Mouse (Mus musculus) kidney, adult 2 months (tissue): Measurements from ENCODE around the gene D930048N14Rik. TPM values are rescaled to one million over a fixed set of nuclear protein-coding genes. Genes with fewer than 3 reads are reported as not detected.

Experiments
- DNase-seq: peaks from one replicate; pipeline ENCODE4 v3.0.0; 2021
- H3K27ac ChIP-seq: fragments of 200-500 bp; 2 replicates; pipeline ENCODE4 v1.5.1; 2012; ENCODE audit warnings: low read depth, low read length, control low read depth, inconsistent platforms; ENCODE audit not compliant: insufficient read depth
- H3K27me3 ChIP-seq: fragments of 200-500 bp; replicated peaks from 2 replicates; pipeline ENCODE4 v1.6.1; 2012; ENCODE audit warnings: mild to moderate bottlenecking, moderate library complexity, low read length, inconsistent platforms; ENCODE audit not compliant: control insufficient read depth, insufficient read depth
- H3K36me3 ChIP-seq: fragments of 200-500 bp; 2 replicates; pipeline ENCODE4 v1.6.1; 2012; ENCODE audit warnings: mild to moderate bottlenecking, moderate library complexity, low read length, inconsistent platforms; ENCODE audit not compliant: control insufficient read depth, insufficient read depth
- H3K4me1 ChIP-seq: fragments of 200-500 bp; 2 replicates; pipeline ENCODE4 v1.6.1; 2011; ENCODE audit warnings: low read length; ENCODE audit not compliant: control insufficient read depth, insufficient read depth
- H3K4me3 ChIP-seq: fragments of 200-500 bp; 2 replicates; pipeline ENCODE4 v1.5.1; 2011; ENCODE audit warnings: mild to moderate bottlenecking, low read depth, low read length, control low read depth; ENCODE audit not compliant: insufficient read depth
- CTCF ChIP-seq: fragments of 200-500 bp; conservative IDR thresholded peaks from 2 replicates; pipeline ENCODE4 v1.5.1; 2011; ENCODE audit warnings: low read depth, mild to moderate bottlenecking, control low read depth, low read length, moderate library complexity, mixed read lengths; ENCODE audit not compliant: insufficient read depth, insufficient read length
- POLR2A ChIP-seq: fragments of 200-500 bp; IDR thresholded peaks from one replicate; pipeline ENCODE4 v1.6.1; 2011; ENCODE audit warnings: low read depth, low read length, control low read depth
- WGBS: fragments of 180-500 bp; shearing (Covaris S2); methylation state at CpG from one replicate; pipeline ENCODE4 v1.1.7; 2018; 5-methylcytosine and 5-hydroxymethylcytosine counted together
- polyA plus RNA-seq: library from polyadenylated mRNA; depleted of rRNA; stranded (reverse); fragments of >200 nt; gene quantifications from 2 replicates; pipeline ENCODE4 v1.2.3, GENCODE M21; 2012; rRNA removed

Gene D930048N14Rik
- polyA plus RNA-seq, 1 experiment, result 10.7 TPM

- H3K27ac ChIP-seq, result no peak overlapping the region
- WGBS, result 32% methylated on average over 3 of the region's 3 CpGs
- no peaks in the 10 kb centered on the region for H3K27me3 ChIP-seq
- H3K4me3 ChIP-seq, result no peak overlapping the region
- peaks cover 14% of the 10 kb centered on the region for H3K36me3 ChIP-seq
- H3K4me1 ChIP-seq, result no peaks in the 10 kb centered on the region
- no peak for DNase-seq
- no peak for TF ChIP-seq POLR2A
- no peak for TF ChIP-seq CTCF
These were observed 52.1 kb downstream of the D930048N14Rik start for GRCm38 (mm10) chr11:51702831-51703230.

GRCm38 (mm10) chr11:51703379-51703998 is 52.7 kb downstream of the D930048N14Rik start:
- 73% methylated on average over 10 of the region's 10 CpGs for WGBS
- Histone ChIP-seq H3K36me3 (peaks cover 13% of the 10 kb centered on the region), H3K27me3 (no peaks in the 10 kb centered on the region), H3K4me3 (no peak overlapping the region), H3K27ac (no peak overlapping the region), H3K4me1 (no peaks in the 10 kb centered on the region)
- TF ChIP-seq POLR2A (no peak), CTCF (peak; percentile 36)
- DNase-seq, result peak; percentile 21

- H3K4me1 ChIP-seq, result no peaks in the 10 kb centered on the region
- DNase-seq, result no peak
- WGBS, result 95% methylated on average over 10 of the region's 10 CpGs
- TF ChIP-seq CTCF, result no peak
- TF ChIP-seq POLR2A, result no peak
- no peak overlapping the region for H3K27ac ChIP-seq
- H3K36me3 ChIP-seq, result peaks cover 12% of the 10 kb centered on the region
- no peak overlapping the region for H3K4me3 ChIP-seq
- no peaks in the 10 kb centered on the region for H3K27me3 ChIP-seq
These were observed 55.7 kb downstream of the D930048N14Rik start for GRCm38 (mm10) chr11:51706451-51706850.

GRCm38 (mm10) chr11:51707080-51707479 is 56.3 kb downstream of the D930048N14Rik start:
- DNase-seq, result no peak
- no peak overlapping the region for H3K4me3 ChIP-seq
- no peak for TF ChIP-seq CTCF
- TF ChIP-seq POLR2A, result no peak
- WGBS, result 92% methylated on average over 13 of the region's 13 CpGs
- no peaks in the 10 kb centered on the region for H3K4me1 ChIP-seq
- no peak overlapping the region for H3K27ac ChIP-seq
- H3K36me3 ChIP-seq, result peaks cover 13% of the 10 kb centered on the region
- no peaks in the 10 kb centered on the region for H3K27me3 ChIP-seq

Other genes starting within 250 kb of the D930048N14Rik start
- gene Phykpl, start 66.2 kb upstream of the D930048N14Rik start, polyA plus RNA-seq, result 28.5 and 34.5 TPM in 2 replicates
- 116 and 138 TPM in 2 replicates for gene Hnrnpab, start 44.1 kb upstream of the D930048N14Rik start, polyA plus RNA-seq
- gene Nhp2, start 31.2 kb upstream of the D930048N14Rik start, polyA plus RNA-seq, result 44.6 and 49.8 TPM in 2 replicates
- 46.6 and 52.9 TPM in 2 replicates for gene Rmnd5b, start 15.1 kb upstream of the D930048N14Rik start, polyA plus RNA-seq
- 11.8 and 13.6 TPM in 2 replicates for gene N4bp3, start 112 bp upstream of the D930048N14Rik start, polyA plus RNA-seq
- gene 0610009B22Rik, start 37.9 kb downstream of the D930048N14Rik start, polyA plus RNA-seq, result 30.5 and 41.0 TPM in 2 replicates
- 14.7 and 14.8 TPM in 2 replicates for gene Sec24a, start 112.7 kb downstream of the D930048N14Rik start, polyA plus RNA-seq
- 47.1 and 62.2 TPM in 2 replicates for gene Sar1b, start 112.7 kb downstream of the D930048N14Rik start, polyA plus RNA-seq
- 13.4 and 13.8 TPM in 2 replicates for gene Jade2, start 206.7 kb downstream of the D930048N14Rik start, polyA plus RNA-seq